Mouse (Mus musculus): ENCODE measurements around the gene Foxi2. TPM values are rescaled to one million over a fixed set of nuclear protein-coding genes. Genes with fewer than 3 reads are reported as not detected.

Gene Foxi2
- polyA plus RNA-seq, 1 experiment from 2014 or later = 0.51 TPM

DNA sequence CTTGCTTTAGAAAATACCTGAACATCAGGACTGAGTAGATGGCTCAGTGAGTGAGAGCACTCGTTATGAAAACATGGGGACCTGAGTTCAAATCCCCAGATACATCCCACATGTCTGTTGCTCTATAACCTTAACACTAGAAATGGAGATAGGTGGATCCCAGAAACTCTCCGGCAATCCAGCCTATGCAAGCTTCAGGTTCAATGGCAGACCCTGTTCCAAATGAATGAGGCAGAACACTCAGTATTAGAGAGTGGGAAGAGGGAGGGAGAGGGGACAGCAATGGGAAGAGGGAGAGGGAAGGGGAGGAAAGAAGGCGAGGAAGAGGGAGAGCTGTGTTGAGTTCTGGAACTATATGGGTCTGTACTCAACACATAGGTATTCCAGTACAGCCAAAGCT lies 41.2 kb downstream of the Foxi2 start:
- H3K27me3 ChIP-seq (ENCODE audit: control insufficient read depth, insufficient read depth, low read length) = no peaks in the 10 kb centered on the region
- H3K9ac ChIP-seq (ENCODE audit: low read depth, low read length) = no peak overlapping the region
- no peak for ATAC-seq (ENCODE audit: low FRiP score)
- 78% methylated on average over 3 of the region's 3 CpGs for WGBS
- no peaks in the 10 kb centered on the region for H3K9me3 ChIP-seq (ENCODE audit: control insufficient read depth, low read length)
- no peak overlapping the region for H3K4me3 ChIP-seq (ENCODE audit: low read depth, low read length)
- H3K4me1 ChIP-seq (replicated peaks; ENCODE audit: control insufficient read depth, insufficient read depth, low read length) = no peaks in the 10 kb centered on the region
- no peak overlapping the region for H3K27ac ChIP-seq (ENCODE audit: low read depth, low read length)
- no peak overlapping the region for H3K4me2 ChIP-seq (replicated peaks; ENCODE audit: low read depth, low read length)
- H3K36me3 ChIP-seq (ENCODE audit: control insufficient read depth, insufficient read depth, low read length) = no peaks in the 10 kb centered on the region
- no peak for DNase-seq (ENCODE audit: low spot score)

DNA sequence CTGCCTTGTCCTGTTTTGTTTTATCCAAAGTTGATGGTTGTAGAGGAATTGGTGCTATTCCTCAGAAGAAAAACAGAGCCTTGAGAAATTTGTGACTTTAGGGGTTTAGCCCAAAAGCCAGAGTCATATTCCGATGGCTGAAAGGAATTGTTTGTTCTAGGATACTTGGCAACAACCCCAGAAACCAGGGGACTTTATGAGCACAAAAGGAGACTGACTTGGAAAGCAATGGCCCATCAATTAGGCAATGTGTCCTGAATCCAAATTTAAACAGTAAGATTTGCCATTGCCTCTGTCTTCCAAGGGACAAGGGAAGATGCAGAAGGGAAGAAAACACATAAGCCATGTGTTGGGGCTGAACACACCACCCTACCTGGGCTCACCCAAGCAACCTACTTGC lies 42.3 kb downstream of the Foxi2 start:
- Histone ChIP-seq H3K27ac (ENCODE audit: low read depth, low read length) (no peak overlapping the region), H3K4me3 (ENCODE audit: low read depth, low read length) (no peak overlapping the region), H3K9ac (ENCODE audit: low read depth, low read length) (no peak overlapping the region), H3K9me3 (ENCODE audit: control insufficient read depth, low read length) (no peaks in the 10 kb centered on the region), H3K27me3 (ENCODE audit: control insufficient read depth, insufficient read depth, low read length) (no peaks in the 10 kb centered on the region), H3K4me2 (replicated peaks; ENCODE audit: low read depth, low read length) (no peak overlapping the region), H3K36me3 (ENCODE audit: control insufficient read depth, insufficient read depth, low read length) (no peaks in the 10 kb centered on the region), H3K4me1 (replicated peaks; ENCODE audit: control insufficient read depth, insufficient read depth, low read length) (no peaks in the 10 kb centered on the region)
- 86% methylated on average over 1 of the region's 1 CpGs for WGBS
- ATAC-seq (ENCODE audit: low FRiP score) (no peak), DNase-seq (ENCODE audit: low spot score) (no peak)

DNA sequence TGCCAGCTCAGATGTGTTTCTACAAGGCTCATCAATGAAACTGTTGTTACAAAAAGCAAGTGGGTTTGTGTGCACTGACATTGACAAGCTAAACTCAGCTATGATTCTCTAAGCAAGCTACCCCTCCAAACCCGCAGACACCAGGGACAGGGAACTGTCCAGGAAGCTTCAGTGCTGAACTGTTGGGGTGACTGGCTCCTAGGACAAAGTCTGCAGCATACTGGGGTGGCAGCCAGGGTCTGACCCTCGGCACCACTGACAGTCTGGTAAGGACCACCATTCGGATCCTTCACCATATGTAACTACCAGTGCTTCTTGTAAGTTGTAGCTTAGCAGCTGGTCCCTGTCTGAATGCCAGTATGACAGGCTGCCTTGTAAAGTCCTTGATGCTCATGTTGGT lies 43.6 kb downstream of the Foxi2 start:
- no peak overlapping the region for H3K4me3 ChIP-seq (ENCODE audit: low read depth, low read length)
- no peak for ATAC-seq (ENCODE audit: low FRiP score)
- 65% methylated on average over 3 of the region's 3 CpGs for WGBS
- H3K9me3 ChIP-seq (ENCODE audit: control insufficient read depth, low read length) = no peaks in the 10 kb centered on the region
- H3K9ac ChIP-seq (ENCODE audit: low read depth, low read length) = no peak overlapping the region
- H3K4me1 ChIP-seq (replicated peaks; ENCODE audit: control insufficient read depth, insufficient read depth, low read length) = no peaks in the 10 kb centered on the region
- no peak overlapping the region for H3K4me2 ChIP-seq (replicated peaks; ENCODE audit: low read depth, low read length)
- DNase-seq (ENCODE audit: low spot score) = peak; percentile 31
- H3K27ac ChIP-seq (ENCODE audit: low read depth, low read length) = no peak overlapping the region
- no peaks in the 10 kb centered on the region for H3K27me3 ChIP-seq (ENCODE audit: control insufficient read depth, insufficient read depth, low read length)
- no peaks in the 10 kb centered on the region for H3K36me3 ChIP-seq (ENCODE audit: control insufficient read depth, insufficient read depth, low read length)

Other genes starting within 250 kb of the Foxi2 start
- gene Nps, start 151.6 kb upstream of the Foxi2 start, polyA plus RNA-seq (2014; fragmentation: Nextera tagmentation; extraction: Ambion mirVana) = not detected in 2 replicates
- gene Clrn3, start 118.3 kb downstream of the Foxi2 start, polyA plus RNA-seq (2014; fragmentation: Nextera tagmentation; extraction: Ambion mirVana) = not detected in 2 replicates
- gene Ptpre, start 127.2 kb downstream of the Foxi2 start, polyA plus RNA-seq (2014; fragmentation: Nextera tagmentation; extraction: Ambion mirVana) = 0.83 and 1.3 TPM in 2 replicates